Mouse (Mus musculus) left cerebral cortex, adult 2 months (tissue): ENCODE data around the gene Ceacam20. TPM values are rescaled to one million over a fixed set of nuclear protein-coding genes. Genes with fewer than 3 reads are reported as not detected.

ENCODE experiments used
- DNase-seq, 2 experiments: peaks; one replicate each; pipeline ENCODE4 v3.0.0; 2021 to 2022; ENCODE audit warnings: low spot score in 2 of 2, mixed read lengths in 1 of 2; ENCODE audit errors: extremely low spot score in 1 of 2
- H3K27ac ChIP-seq: fragments of 200-600 bp; 2 replicates; pipeline ENCODE4 v1.8.1; 2022
- H3K4me3 ChIP-seq: fragments of 200-600 bp; 2 replicates; pipeline ENCODE4 v1.8.1; 2022
- CTCF ChIP-seq: fragments of 200-600 bp; IDR thresholded peaks from 2 replicates; pipeline ENCODE4 v1.8.1; 2022; ENCODE audit warnings: antibody characterized with exemption, mild to moderate bottlenecking, moderate library complexity
- intact Hi-C: fragments of 180-260 bp; cut with DNase I; formaldehyde crosslinking; loops from one replicate; pipeline ENCODE4 v1.15.1; 2025
- total RNA-seq, 2 experiments: library from RNA; stranded (reverse); gene quantifications; 2 replicates each; pipeline ENCODE4 v1.2.3; 2021

Ceacam20 gene
- total RNA-seq, 2 experiments from 2014 or later: not detected

- Histone ChIP-seq H3K4me3 (no peak overlapping the region), H3K27ac (no peak overlapping the region)
- intact Hi-C loops: no loop called here
- TF ChIP-seq CTCF: no peak
- DNase-seq: no peak
Observed at GRCm38 (mm10) chr7:19935171-19935751, 30.0 kb upstream of the Ceacam20 start.

- intact Hi-C loops: no loop called here
- no peak overlapping the region for H3K27ac ChIP-seq
- DNase-seq: no peak
- no peak for TF ChIP-seq CTCF
- no peak overlapping the region for H3K4me3 ChIP-seq
Observed at GRCm38 (mm10) chr7:19935961-19936360, 29.3 kb upstream of the Ceacam20 start.

DNA sequence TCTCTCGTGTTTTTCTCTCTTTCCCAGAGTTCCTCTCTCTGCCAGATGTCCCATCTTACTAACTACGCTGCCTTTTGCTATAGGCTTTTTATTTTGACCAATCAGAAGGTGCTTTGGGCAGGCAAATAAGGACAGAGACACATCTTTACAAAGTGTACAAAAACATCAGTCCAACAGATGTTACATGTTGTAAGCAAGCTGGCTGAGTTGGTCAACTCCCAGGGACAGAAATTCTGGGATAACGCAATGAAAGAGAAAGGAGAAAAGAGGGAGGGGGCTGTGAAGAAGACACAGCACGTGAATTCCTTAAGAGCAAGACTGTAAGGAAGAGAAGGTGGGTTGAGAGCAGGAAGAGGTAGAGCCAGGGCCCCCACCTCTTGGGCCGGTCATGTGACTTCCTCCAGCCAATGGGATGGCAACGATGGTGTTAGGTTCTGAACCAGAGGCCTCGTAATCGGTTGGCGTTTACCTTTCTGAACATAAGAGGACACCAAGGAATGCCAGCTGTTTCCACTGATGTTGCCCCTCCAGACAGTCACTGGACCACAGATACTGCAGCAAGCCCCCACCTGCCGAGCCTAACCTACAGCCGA, 27.9 kb upstream of the Ceacam20 start:
- Histone ChIP-seq H3K27ac (no peak overlapping the region), H3K4me3 (no peak overlapping the region)
- no peak for TF ChIP-seq CTCF
- intact Hi-C loops: no loop called here
- no peak for DNase-seq

- TF ChIP-seq CTCF: no peak
- peak; percentile 43 to 64 for DNase-seq
- intact Hi-C loops: no loop called here
- Histone ChIP-seq H3K4me3 (no peak overlapping the region), H3K27ac (no peak overlapping the region)
Observed at GRCm38 (mm10) chr7:19939555-19940235, 25.5 kb upstream of the Ceacam20 start.

GRCm38 (mm10) chr7:19940256-19940655, 25.0 kb upstream of the Ceacam20 start:
- Histone ChIP-seq H3K4me3 (no peak overlapping the region), H3K27ac (no peak overlapping the region)
- no peak for DNase-seq
- TF ChIP-seq CTCF: no peak
- intact Hi-C loops: no loop called here

GRCm38 (mm10) chr7:19944709-19945108, 20.5 kb upstream of the Ceacam20 start:
- intact Hi-C loops: no loop called here
- H3K4me3 ChIP-seq: no peak overlapping the region
- H3K27ac ChIP-seq: no peak overlapping the region
- no peak for DNase-seq
- no peak for TF ChIP-seq CTCF

GRCm38 (mm10) chr7:19945201-19945600, 20.0 kb upstream of the Ceacam20 start:
- no peak for DNase-seq
- no peak for TF ChIP-seq CTCF
- Histone ChIP-seq H3K27ac (no peak overlapping the region), H3K4me3 (no peak overlapping the region)
- intact Hi-C loops: no loop called here

DNA sequence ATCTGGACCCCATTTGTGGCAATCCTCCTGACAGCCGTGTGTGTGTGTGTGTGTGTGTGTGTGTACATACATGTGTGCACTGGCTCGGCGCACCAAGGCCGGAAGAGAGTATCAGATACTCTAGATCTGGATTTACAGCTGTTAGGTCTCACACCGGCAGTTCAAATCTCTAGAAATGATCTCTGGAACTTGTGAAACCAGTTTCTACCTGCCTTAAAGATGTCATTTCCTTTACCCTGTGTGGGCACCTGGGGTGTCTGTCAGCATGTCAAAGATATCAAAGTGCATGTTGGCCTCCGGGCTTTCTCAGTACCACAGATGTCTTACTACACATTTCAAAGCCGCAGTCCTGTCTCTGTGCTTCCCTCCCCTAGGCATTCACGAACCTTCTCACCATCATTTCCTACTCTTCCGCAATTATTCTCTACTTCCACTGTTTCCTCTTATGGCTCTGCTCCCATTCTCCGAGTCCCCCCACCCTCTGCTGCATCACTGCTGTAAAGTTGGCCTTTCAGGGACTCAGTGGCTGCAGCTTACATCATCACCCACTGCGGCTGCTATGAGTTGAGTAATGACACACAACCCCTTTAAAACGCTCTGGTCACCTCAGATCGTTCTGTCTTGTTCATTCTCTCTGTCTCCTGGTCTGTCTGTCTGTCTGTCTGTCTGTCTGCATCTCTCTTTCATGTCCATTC, 19.2 kb upstream of the Ceacam20 start:
- H3K27ac ChIP-seq: no peak overlapping the region
- no peak for DNase-seq
- no peak overlapping the region for H3K4me3 ChIP-seq
- TF ChIP-seq CTCF: no peak
- intact Hi-C loops: no loop called here

- Histone ChIP-seq H3K27ac (no peak overlapping the region), H3K4me3 (no peak overlapping the region)
- intact Hi-C loops: no loop called here
- no peak for DNase-seq
- no peak for TF ChIP-seq CTCF
Observed at GRCm38 (mm10) chr7:19948956-19949355, 16.3 kb upstream of the Ceacam20 start.

DNA sequence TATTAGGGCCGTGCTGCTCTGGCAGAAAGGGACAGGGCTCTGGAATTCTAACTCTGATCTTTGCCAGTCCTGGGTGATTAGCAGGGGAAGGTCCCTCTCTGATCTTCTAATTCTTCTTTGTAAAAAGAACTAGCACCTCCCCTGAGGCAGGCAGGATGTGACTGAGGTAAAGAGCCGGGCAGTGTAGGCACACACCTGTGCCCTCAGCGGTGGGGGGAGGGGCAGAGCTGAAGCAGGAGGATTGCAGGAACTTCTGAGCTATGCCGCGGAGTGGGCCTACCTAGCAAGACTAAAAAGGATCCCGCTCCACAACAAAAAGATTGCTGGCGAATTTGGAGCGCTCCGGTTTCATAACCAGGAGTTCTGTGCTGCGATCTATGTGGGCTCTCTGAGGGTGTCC, 15.2 kb upstream of the Ceacam20 start:
- TF ChIP-seq CTCF: no peak
- intact Hi-C loops: no loop called here
- H3K27ac ChIP-seq: no peak overlapping the region
- H3K4me3 ChIP-seq: no peak overlapping the region
- DNase-seq: no peak

GRCm38 (mm10) chr7:19950589-19950988, 14.6 kb upstream of the Ceacam20 start, which contains the start of gene Igsf23:
Gene Igsf23 (minus strand): TSS chr7:19950756.
- no peak for TF ChIP-seq CTCF
- Histone ChIP-seq H3K27ac (no peak within 1 kb of the TSS), H3K4me3 (no peak within 1 kb of the TSS)
- intact Hi-C loops: no loop called here
- DNase-seq: no peak

DNA sequence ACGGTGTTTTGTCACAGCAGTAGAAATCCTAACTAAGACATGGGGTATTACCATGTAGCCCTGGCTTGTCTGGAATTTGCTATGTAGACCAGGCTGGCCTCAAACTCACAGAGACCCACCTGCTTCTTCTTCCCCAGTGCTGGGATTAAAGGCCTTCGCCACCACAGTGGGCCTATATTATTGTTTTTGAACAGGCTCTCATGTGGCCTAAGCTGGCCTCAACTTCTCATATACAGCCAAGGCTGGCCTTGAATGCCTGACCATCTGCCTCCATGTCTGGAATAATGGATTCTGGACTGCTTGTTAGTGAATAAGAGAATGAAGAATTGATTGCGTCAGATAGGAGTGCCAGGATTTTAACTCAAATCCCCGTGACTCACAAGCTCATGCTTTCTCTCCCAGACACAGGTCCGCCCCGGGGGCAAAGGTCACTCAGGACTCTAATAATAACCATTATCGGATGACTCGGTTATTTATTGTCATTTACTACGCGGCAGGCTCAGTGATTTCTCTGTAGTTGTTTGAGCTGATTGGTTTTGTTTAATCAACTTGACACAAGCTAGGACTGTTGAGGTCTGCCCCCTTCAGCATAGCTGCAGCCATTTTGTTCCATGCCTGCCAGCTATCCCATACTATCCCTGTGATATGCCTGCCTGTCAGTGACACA, 12.8 kb upstream of the Ceacam20 start:
- H3K4me3 ChIP-seq: no peak overlapping the region
- DNase-seq: no peak
- no peak for TF ChIP-seq CTCF
- intact Hi-C loops: no loop called here
- no peak overlapping the region for H3K27ac ChIP-seq
